Mouse (Mus musculus) heart, postnatal 0 days (tissue): ENCODE measurements around the gene Fhit. TPM values are rescaled to one million over a fixed set of nuclear protein-coding genes. Genes with fewer than 3 reads are reported as not detected.

Experiments used
- ATAC-seq: fragments of 200-750 bp; cut with Nextera tagmentation; 2 replicates; pipeline ENCODE4 v1.8.0; 2017; ENCODE audit warnings: low read depth, moderate number of reproducible peaks, moderate library complexity; ENCODE audit not compliant: insufficient read depth
- DNase-seq: peaks from one replicate; pipeline ENCODE4 v3.0.0-alpha.2; 2016; ENCODE audit warnings: low spot score
- H3K27ac ChIP-seq: fragments of 300-500 bp; sonication (generic); 2 replicates; pipeline ENCODE4 v1.5.1; 2014; ENCODE audit warnings: low read depth, mild to moderate bottlenecking
- H3K27me3 ChIP-seq: fragments of 300-500 bp; sonication (generic); 2 replicates; pipeline ENCODE4 v1.6.1; 2014; ENCODE audit warnings: low read length, mixed read lengths; ENCODE audit not compliant: control insufficient read depth, insufficient read depth
- H3K36me3 ChIP-seq: fragments of 300-500 bp; sonication (generic); replicated peaks from 2 replicates; pipeline ENCODE4 v1.6.1; 2014; ENCODE audit warnings: low read length, mixed read lengths; ENCODE audit not compliant: control insufficient read depth, insufficient read depth
- H3K4me1 ChIP-seq: fragments of 300-500 bp; sonication (generic); 2 replicates; pipeline ENCODE4 v1.6.1; 2014; ENCODE audit warnings: antibody characterized with exemption; ENCODE audit not compliant: control insufficient read depth, insufficient read depth
- H3K4me2 ChIP-seq: fragments of 300-500 bp; sonication (generic); 2 replicates; pipeline ENCODE4 v1.6.1; 2014; ENCODE audit warnings: low read depth, mild to moderate bottlenecking, low read length, moderate library complexity
- H3K4me3 ChIP-seq: fragments of 300-500 bp; sonication (generic); 2 replicates; pipeline ENCODE4 v1.5.1; 2014; ENCODE audit warnings: low read depth, low read length
- H3K9ac ChIP-seq: fragments of 300-500 bp; sonication (generic); replicated peaks from 2 replicates; pipeline ENCODE4 v1.6.1; 2014; ENCODE audit warnings: low read depth, low read length, mixed read lengths
- H3K9me3 ChIP-seq: fragments of 300-500 bp; sonication (generic); replicated peaks from 2 replicates; pipeline ENCODE4 v1.6.1; 2016; ENCODE audit warnings: low read length; ENCODE audit not compliant: control insufficient read depth
- CTCF ChIP-seq: IDR thresholded peaks from 2 replicates; pipeline ENCODE4 v1.5.1; 2016; ENCODE audit warnings: antibody characterized with exemption, control low read depth, low read depth
- EP300 ChIP-seq: IDR thresholded peaks from 2 replicates; pipeline ENCODE4 v1.6.1; 2016; ENCODE audit warnings: antibody characterized with exemption, low read depth
- WGBS: fragments of 180-500 bp; shearing (Covaris S2); extraction: QIAGEN DNeasy Blood & Tissue Kit; methylation state at CpG from one replicate; pipeline ENCODE4 v1.1.7; 2014; 5-methylcytosine and 5-hydroxymethylcytosine counted together
- polyA plus RNA-seq: library from polyadenylated mRNA; unstranded; fragments of >200 nt; fragmentation: Nextera tagmentation; extraction: Ambion mirVana; gene quantifications from 2 replicates; pipeline ENCODE4 v1.2.1, GENCODE M21; 2015
- total RNA-seq: library from RNA; depleted of rRNA; stranded (reverse); fragments of >200 nt; gene quantifications from 2 replicates; pipeline ENCODE4 v1.2.3, GENCODE M21; 2014; ENCODE audit warnings: low replicate concordance

Gene Fhit
- total and polyA plus RNA-seq, 2 experiments from 2014 or later, result 4.1 to 5.2 TPM

GRCm38 (mm10) chr14:10133873-10134272 is 1028.0 kb downstream of the Fhit start:
- 89% methylated on average over 10 of the region's 10 CpGs for WGBS
- no peak overlapping the region for H3K27ac ChIP-seq
- DNase-seq, result no peak
- no peak for ATAC-seq
- TF ChIP-seq CTCF (no peak), EP300 (no peak)
- no peak overlapping the region for H3K4me3 ChIP-seq
- no peaks in the 10 kb centered on the region for H3K4me1 ChIP-seq
- no peaks in the 10 kb centered on the region for H3K36me3 ChIP-seq
- no peak overlapping the region for H3K9ac ChIP-seq
- no peak overlapping the region for H3K4me2 ChIP-seq
- H3K27me3 ChIP-seq, result no peaks in the 10 kb centered on the region
- H3K9me3 ChIP-seq, result no peaks in the 10 kb centered on the region

DNA sequence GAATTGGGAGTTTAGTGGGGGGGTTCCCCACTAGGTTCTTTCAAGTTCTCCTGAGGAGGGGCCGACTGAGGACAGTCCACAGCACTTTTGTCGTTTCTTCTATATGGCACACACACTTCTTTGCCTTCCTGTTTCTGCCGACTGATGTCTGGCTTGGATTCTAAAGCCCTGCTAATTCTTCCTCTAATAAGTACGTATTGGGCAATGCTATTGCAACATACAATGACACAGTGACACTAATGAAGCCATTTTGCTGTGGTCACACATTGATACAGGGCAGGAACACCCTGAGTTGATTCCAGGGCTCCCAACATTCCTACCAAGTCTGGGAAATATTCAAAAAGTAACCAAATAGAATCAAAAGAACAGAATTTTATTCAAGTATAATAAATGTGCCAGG is 1032.2 kb downstream of the Fhit start:
- Histone ChIP-seq H3K9me3 (no peaks in the 10 kb centered on the region), H3K36me3 (no peaks in the 10 kb centered on the region), H3K4me3 (no peak overlapping the region), H3K27ac (no peak overlapping the region), H3K27me3 (no peaks in the 10 kb centered on the region), H3K4me2 (no peak overlapping the region), H3K9ac (no peak overlapping the region), H3K4me1 (no peaks in the 10 kb centered on the region)
- no peak for ATAC-seq
- WGBS, result 85% methylated on average over 4 of the region's 4 CpGs
- TF ChIP-seq CTCF, result no peak
- no peak for DNase-seq

GRCm38 (mm10) chr14:10129088-10129487 is 1032.7 kb downstream of the Fhit start:
- 45% methylated on average over 7 of the region's 7 CpGs for WGBS
- TF ChIP-seq EP300, result no peak
- TF ChIP-seq CTCF, result no peak
- Histone ChIP-seq H3K9ac (no peak overlapping the region), H3K4me1 (no peaks in the 10 kb centered on the region), H3K4me2 (no peak overlapping the region), H3K4me3 (no peak overlapping the region), H3K27me3 (no peaks in the 10 kb centered on the region), H3K27ac (no peak overlapping the region), H3K36me3 (no peaks in the 10 kb centered on the region), H3K9me3 (no peaks in the 10 kb centered on the region)
- no peak for DNase-seq
- ATAC-seq, result no peak

DNA sequence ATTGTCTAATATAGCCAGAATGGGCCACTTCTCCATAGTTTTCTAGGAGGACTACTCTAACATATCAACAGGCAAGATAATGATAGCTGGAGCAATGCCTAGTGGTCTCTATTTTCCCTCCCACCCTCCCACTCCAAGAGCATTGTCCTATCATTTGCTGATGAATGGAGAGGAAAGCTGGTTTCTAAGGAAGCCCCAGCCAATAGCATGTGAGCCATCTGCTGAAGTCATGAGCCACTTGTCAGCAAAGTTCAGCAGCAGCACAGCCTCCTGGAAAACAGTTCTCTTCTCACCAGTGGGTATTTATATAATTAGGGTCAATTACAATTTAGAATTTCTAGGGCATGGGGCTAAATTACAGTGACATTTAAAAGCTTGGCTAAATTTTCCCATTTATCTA is 1035.3 kb downstream of the Fhit start:
- Histone ChIP-seq H3K9me3 (no peaks in the 10 kb centered on the region), H3K9ac (no peak overlapping the region), H3K4me2 (no peak overlapping the region), H3K36me3 (no peaks in the 10 kb centered on the region), H3K27ac (no peak overlapping the region), H3K27me3 (no peaks in the 10 kb centered on the region), H3K4me1 (no peaks in the 10 kb centered on the region), H3K4me3 (no peak overlapping the region)
- DNase-seq (no peak), ATAC-seq (no peak)
- TF ChIP-seq EP300 (no peak), CTCF (no peak)

DNA sequence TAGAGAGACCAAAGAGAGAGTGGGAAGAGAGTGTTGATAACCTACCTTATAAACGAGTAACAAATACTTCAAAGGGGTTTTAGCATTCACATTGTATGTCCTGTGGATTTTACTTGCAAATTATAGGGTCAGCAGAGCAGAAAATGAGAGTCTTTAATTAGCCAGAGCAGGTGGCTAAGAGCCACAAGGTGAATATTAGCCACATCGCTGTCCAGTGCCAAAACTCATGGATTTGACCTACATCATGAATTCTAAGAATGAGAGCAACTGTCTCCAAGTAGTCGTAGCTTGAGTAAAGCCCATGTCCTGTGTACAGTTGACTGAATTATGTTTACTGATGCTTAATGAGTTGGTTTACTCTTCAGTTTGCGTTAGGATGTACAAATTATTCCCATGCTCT is 1039.7 kb downstream of the Fhit start:
- DNase-seq (no peak), ATAC-seq (no peak)
- no peak overlapping the region for H3K27ac ChIP-seq
- H3K9me3 ChIP-seq, result no peaks in the 10 kb centered on the region
- H3K36me3 ChIP-seq, result no peaks in the 10 kb centered on the region
- no peak overlapping the region for H3K9ac ChIP-seq
- H3K4me2 ChIP-seq, result no peak overlapping the region
- H3K27me3 ChIP-seq, result no peaks in the 10 kb centered on the region
- no peaks in the 10 kb centered on the region for H3K4me1 ChIP-seq
- no peak for TF ChIP-seq EP300
- no peak for TF ChIP-seq CTCF
- WGBS, result 68% methylated on average over 4 of the region's 4 CpGs
- no peak overlapping the region for H3K4me3 ChIP-seq

DNA sequence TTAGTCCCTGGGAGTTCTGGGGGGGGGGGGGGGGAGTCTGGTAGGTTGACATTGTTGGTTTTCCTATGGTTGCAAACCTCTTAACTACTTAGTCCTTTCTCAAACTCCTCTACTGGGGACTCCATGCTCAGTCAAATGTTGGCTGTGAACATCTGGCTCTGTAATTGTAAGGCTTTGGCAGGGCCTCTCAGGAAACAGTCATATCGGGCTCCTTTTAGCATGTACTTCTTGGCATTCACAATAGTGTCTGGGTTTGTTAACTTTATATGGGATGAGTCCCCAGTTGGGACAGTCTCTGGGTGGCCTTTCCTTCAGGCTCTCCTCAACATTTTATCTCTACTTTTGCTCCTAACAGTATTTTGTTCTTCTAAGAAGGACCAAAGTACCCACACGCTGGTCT is 1065.6 kb downstream of the Fhit start:
- Histone ChIP-seq H3K36me3 (no peaks in the 10 kb centered on the region), H3K4me1 (no peaks in the 10 kb centered on the region), H3K4me2 (no peak overlapping the region), H3K4me3 (no peak overlapping the region), H3K27me3 (no peaks in the 10 kb centered on the region), H3K27ac (no peak overlapping the region), H3K9me3 (no peaks in the 10 kb centered on the region), H3K9ac (no peak overlapping the region)
- TF ChIP-seq CTCF (no peak), EP300 (no peak)
- ATAC-seq, result no peak
- whole genome bisulfite sequencing, result 83% methylated on average over 2 of the region's 2 CpGs
- no peak for DNase-seq
